Mouse (Mus musculus) myocyte (in vitro differentiated cells): Measurements from ENCODE around the gene Ggn. TPM values are rescaled to one million over a fixed set of nuclear protein-coding genes. Genes with fewer than 3 reads are reported as not detected.

ENCODE experiments used
- H3K27me3 ChIP-seq: one replicate; pipeline ENCODE4 v1.6.1; 2011; ENCODE audit not compliant: control insufficient read depth, insufficient read depth, insufficient read length
- H3K36me3 ChIP-seq: one replicate; pipeline ENCODE4 v1.6.1; 2011; ENCODE audit not compliant: control insufficient read depth, insufficient read depth
- H3K4me2 ChIP-seq: one replicate; pipeline ENCODE4 v1.6.1; 2011; ENCODE audit warnings: low read depth, control low read depth
- H3K4me3 ChIP-seq: one replicate; pipeline ENCODE4 v1.5.1; 2011; ENCODE audit warnings: mild to moderate bottlenecking, control low read depth, moderate library complexity
- H3K79me2 ChIP-seq: one replicate; pipeline ENCODE4 v1.6.1; 2011; ENCODE audit not compliant: control insufficient read depth, insufficient read depth
- H3ac ChIP-seq: one replicate; pipeline ENCODE4 v1.6.1; 2011; ENCODE audit not compliant: control insufficient read depth, insufficient read length
- CEBPB ChIP-seq: IDR thresholded peaks from 2 replicates; pipeline ENCODE4 v1.6.1; 2011; ENCODE audit warnings: mild to moderate bottlenecking, moderate library complexity; ENCODE audit not compliant: poor library complexity, insufficient read depth, severe bottlenecking
- E2F4 ChIP-seq: IDR thresholded peaks from one replicate; pipeline ENCODE4 v1.6.1; 2011; ENCODE audit warnings: mild to moderate bottlenecking, control low read depth, moderate library complexity; ENCODE audit not compliant: insufficient read depth
- MAX ChIP-seq: IDR thresholded peaks from one replicate; pipeline ENCODE4 v1.6.1; 2011; ENCODE audit warnings: low read depth, mild to moderate bottlenecking, control low read depth
- MYOD1 ChIP-seq, 3 experiments: IDR thresholded peaks; one replicate each; pipeline ENCODE4 v1.6.1; 2011; ENCODE audit warnings: control low read depth in 2 of 3, low read depth in 2 of 3, mild to moderate bottlenecking in 2 of 3, moderate library complexity in 1 of 3; ENCODE audit not compliant: insufficient read length in 2 of 3, control insufficient read depth in 1 of 3
- MYOG ChIP-seq, 3 experiments: IDR thresholded peaks; one replicate each; pipeline ENCODE4 v1.6.1; 2011; ENCODE audit warnings: control low read depth in 2 of 3, low read depth in 2 of 3, mild to moderate bottlenecking in 2 of 3; ENCODE audit not compliant: insufficient read length in 2 of 3, control insufficient read depth in 1 of 3, insufficient read depth in 1 of 3
- POLR2A ChIP-seq: IDR thresholded peaks from one replicate; pipeline ENCODE4 v1.6.1; 2011; ENCODE audit warnings: low read depth, mild to moderate bottlenecking, control low read depth, moderate library complexity; ENCODE audit not compliant: insufficient read length
- POLR2AphosphoS2 ChIP-seq: IDR thresholded peaks from one replicate; pipeline ENCODE4 v1.6.1; 2011; ENCODE audit warnings: low read depth, control low read depth; ENCODE audit not compliant: insufficient read length
- REST ChIP-seq: IDR thresholded peaks from one replicate; pipeline ENCODE4 v1.6.1; 2011; ENCODE audit warnings: mild to moderate bottlenecking, control low read depth, moderate library complexity; ENCODE audit not compliant: insufficient read depth, insufficient read length
- SRF ChIP-seq: IDR thresholded peaks from one replicate; pipeline ENCODE4 v1.6.1; 2011; ENCODE audit warnings: low read depth; ENCODE audit not compliant: control insufficient read depth, insufficient read length
- TCF12 ChIP-seq: IDR thresholded peaks from one replicate; pipeline ENCODE4 v1.6.1; 2011; ENCODE audit warnings: mild to moderate bottlenecking, control low read depth; ENCODE audit not compliant: poor library complexity, insufficient read depth, severe bottlenecking
- TCF3 ChIP-seq: IDR thresholded peaks from one replicate; pipeline ENCODE4 v1.6.1; 2011; ENCODE audit warnings: low read depth, control low read depth; ENCODE audit not compliant: insufficient read length
- USF1 ChIP-seq: IDR thresholded peaks from one replicate; pipeline ENCODE4 v1.6.1; 2011; ENCODE audit warnings: low read depth, mild to moderate bottlenecking, control low read depth, moderate library complexity
- polyA plus RNA-seq: library from polyadenylated mRNA; unstranded; fragments of >200 nt; fragmentation: generic; extraction: Trizol; gene quantifications from one replicate; pipeline ENCODE4 v1.2.1, GENCODE M21; 2012; ENCODE audit warnings: missing spikeins

Gene Ggn
- polyA plus RNA-seq, 1 experiment, result 0.89 TPM

- H3K4me2 ChIP-seq, result no peak overlapping the region
- no peaks in the 10 kb centered on the region for H3K27me3 ChIP-seq
- H3K36me3 ChIP-seq, result no peaks in the 10 kb centered on the region
- H3K4me3 ChIP-seq, result no peak overlapping the region
- no peaks in the 10 kb centered on the region for H3K79me2 ChIP-seq
- no peak overlapping the region for H3ac ChIP-seq
- TF ChIP-seq SRF (no peak), CEBPB (no peak), REST (no peak), USF1 (no peak), TCF3 (no peak), POLR2AphosphoS2 (no peak), TCF12 (no peak), MYOD1 (IDR thresholded peaks at IDR 0.05; ENCODE audit: control insufficient read depth in 1 of 3, insufficient read length in 2 of 3, low read depth in 2 of 3) (no peak), POLR2A (no peak), MYOG (IDR thresholded peaks at IDR 0.05; ENCODE audit: control insufficient read depth in 1 of 3, insufficient read depth in 1 of 3, insufficient read length in 2 of 3, low read depth in 2 of 3) (no peak), E2F4 (no peak), MAX (no peak)
These were observed 44.2 kb downstream of the Ggn start for GRCm38 (mm10) chr7:29214236-29214635.

- TF ChIP-seq E2F4, result no peak
- TF ChIP-seq MAX, result no peak
- no peak for TF ChIP-seq USF1
- no peak for TF ChIP-seq CEBPB
- TF ChIP-seq TCF12, result no peak
- no peak for TF ChIP-seq MYOG (IDR thresholded peaks at IDR 0.05; ENCODE audit: control insufficient read depth in 1 of 3, insufficient read depth in 1 of 3, insufficient read length in 2 of 3, low read depth in 2 of 3)
- TF ChIP-seq MYOD1 (IDR thresholded peaks at IDR 0.05; ENCODE audit: control insufficient read depth in 1 of 3, insufficient read length in 2 of 3, low read depth in 2 of 3), result no peak
- Histone ChIP-seq H3K4me2 (no peak overlapping the region), H3K4me3 (no peak overlapping the region), H3K79me2 (no peaks in the 10 kb centered on the region), H3K36me3 (no peaks in the 10 kb centered on the region), H3K27me3 (no peaks in the 10 kb centered on the region), H3ac (no peak overlapping the region)
These were observed 44.8 kb downstream of the Ggn start for GRCm38 (mm10) chr7:29214846-29215245.

Other genes starting within 250 kb of the Ggn start
- 270 TPM for gene Actn4, start 207.9 kb upstream of the Ggn start, polyA plus RNA-seq
- 335 TPM for gene Eif3k, start 188.3 kb upstream of the Ggn start, polyA plus RNA-seq
- 0.18 TPM for gene Map4k1, start 188.2 kb upstream of the Ggn start, polyA plus RNA-seq
- gene Ryr1, start 45.0 kb upstream of the Ggn start, polyA plus RNA-seq, result 73.1 TPM
- gene Rasgrp4, start 35.4 kb upstream of the Ggn start, polyA plus RNA-seq, result 0.01 TPM
- gene Fam98c, start 14.0 kb upstream of the Ggn start, polyA plus RNA-seq, result 11.6 TPM
- gene Spred3, start 201 bp downstream of the Ggn start, polyA plus RNA-seq, result 4.1 TPM
- 404 TPM for gene Psmd8, start 10.5 kb downstream of the Ggn start, polyA plus RNA-seq
- gene Catsperg1, start 43.8 kb downstream of the Ggn start, polyA plus RNA-seq, result not detected
- 0.01 TPM for gene Kcnk6, start 62.3 kb downstream of the Ggn start, polyA plus RNA-seq
- 166 TPM for gene Yif1b, start 68.1 kb downstream of the Ggn start, polyA plus RNA-seq
- gene 2200002D01Rik, start 78.3 kb downstream of the Ggn start, polyA plus RNA-seq, result 42.4 TPM
- 0.10 TPM for gene Spint2, start 111.7 kb downstream of the Ggn start, polyA plus RNA-seq
- 0.35 TPM for gene Ppp1r14a, start 119.1 kb downstream of the Ggn start, polyA plus RNA-seq
- gene Dpf1, start 133.7 kb downstream of the Ggn start, polyA plus RNA-seq, result 3.4 TPM